Comparison of ENCODE assay signal across 8 mouse cellular contexts in the genomic region with DNA sequence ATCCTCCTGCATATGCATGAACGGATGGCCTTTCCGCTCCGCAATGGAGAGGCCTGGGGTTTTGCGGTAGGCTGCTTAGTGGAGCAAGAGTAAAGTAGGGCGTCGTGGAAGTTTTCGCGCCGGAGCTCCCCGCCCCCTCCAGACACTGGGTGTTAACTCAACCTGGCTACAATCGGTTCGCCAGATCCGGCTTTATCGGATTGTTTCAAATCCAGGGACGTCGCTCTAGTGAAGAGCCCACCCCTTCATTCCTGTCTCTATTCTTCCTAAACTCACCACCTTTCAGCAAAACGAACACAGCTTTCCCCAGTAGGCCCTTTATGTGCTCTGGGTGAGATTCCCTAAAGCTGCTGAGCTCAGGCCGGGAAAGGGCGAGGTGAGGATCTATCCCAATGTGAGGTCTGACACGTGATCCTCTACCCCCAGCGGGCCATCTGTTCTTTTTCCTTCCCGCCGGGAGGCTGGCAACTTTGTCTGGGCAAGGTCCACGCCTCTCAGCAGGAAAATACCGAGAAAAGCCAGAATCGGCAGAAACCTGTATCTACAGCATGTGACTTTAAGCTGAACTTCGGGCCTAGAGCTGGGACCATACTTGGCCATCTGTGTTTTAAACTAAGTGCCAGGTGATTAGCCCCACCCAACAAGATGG. TPM values are rescaled to one million over a fixed set of nuclear protein-coding genes. Genes with fewer than 3 reads are reported as not detected.
DNase-seq lines count a peak whose midpoint lies in the region; ATAC-seq and TF ChIP-seq lines count a peak whose summit lies in the region.

No protein-coding gene starts in this region.

- ATAC-seq in hindbrain, embryonic 14.5 days (ENCODE audit: low FRiP score): no peak
- ATAC-seq in limb, embryonic 12.5 days (ENCODE audit: insufficient number of reproducible peaks, insufficient read depth, low FRiP score, low TSS enrichment, low read depth): no peak
- ATAC-seq in midbrain, embryonic 16.5 days: no peak
- ATAC-seq in megakaryocyte progenitor cell, adult 5-6 weeks (replicated peaks; ENCODE audit: poor library complexity): no peak

- no peak for TF ChIP-seq POLR2A in spleen, adult 2 months (IDR thresholded peaks at IDR 0.05; ENCODE audit: low read depth, low read length)

- H3K4me2 ChIP-seq in hindbrain, embryonic 14.5 days (replicated peaks): peak overlapping the region; percentile 86
- peak overlapping the region; percentile 87 for H3K4me2 ChIP-seq in limb, embryonic 12.5 days
- peak overlapping the region; percentile 90 for H3K4me2 ChIP-seq in midbrain, embryonic 16.5 days (ENCODE audit: low read length)

- 30% methylated on average over 27 of the region's 27 CpGs for WGBS in spleen, adult 2 months
- WGBS in hindbrain, embryonic 14.5 days: under 1% methylated on average over 27 of the region's 27 CpGs
- under 1% methylated on average over 27 of the region's 27 CpGs for WGBS in limb, embryonic 12.5 days
- WGBS in midbrain, embryonic 16.5 days: 1% methylated on average over 27 of the region's 27 CpGs

- H3K9me3 ChIP-seq in hindbrain, embryonic 14.5 days (ENCODE audit: control insufficient read depth, low read length): no peaks in the 10 kb centered on the region
- no peaks in the 10 kb centered on the region for H3K9me3 ChIP-seq in limb, embryonic 12.5 days
- H3K9me3 ChIP-seq in midbrain, embryonic 16.5 days (replicated peaks; ENCODE audit: control insufficient read depth, low read length, poor library complexity, severe bottlenecking): no peaks in the 10 kb centered on the region

- DNase-seq in spleen, adult 2 months (ENCODE audit: low read depth in 1 of 2, low spot score in 2 of 2): no peak
- DNase-seq in spleen, postnatal 10 days (ENCODE audit: low spot score in 2 of 2): no peak
- peak; percentile 99 for DNase-seq in cerebellum, adult 8-10 months
- peak; percentile 81 for DNase-seq in gastrocnemius, adult 18-20 months (ENCODE audit: low spot score)
- no peak for DNase-seq in hindbrain, embryonic 14.5 days (ENCODE audit: low spot score)

- peak overlapping the region; percentile 58 for H3K4me3 ChIP-seq in spleen, adult 2 months (ENCODE audit: extremely low read depth, insufficient read depth, insufficient read length)
- peak overlapping the region; percentile 39 for H3K4me3 ChIP-seq in hindbrain, embryonic 14.5 days (replicated peaks; ENCODE audit: low read length)
- peak overlapping the region; percentile 40 for H3K4me3 ChIP-seq in limb, embryonic 12.5 days (replicated peaks)
- H3K4me3 ChIP-seq in midbrain, embryonic 16.5 days (ENCODE audit: low read depth, low read length): peak overlapping the region; percentile 46

- peak overlapping the region; percentile 49 for H3K9ac ChIP-seq in hindbrain, embryonic 14.5 days
- peak overlapping the region; percentile 48 for H3K9ac ChIP-seq in limb, embryonic 12.5 days (replicated peaks)
- H3K9ac ChIP-seq in midbrain, embryonic 16.5 days (ENCODE audit: low read depth, low read length): peak overlapping the region; percentile 57

- TF ChIP-seq CTCF in spleen, adult 2 months (IDR thresholded peaks at IDR 0.05; ENCODE audit: extremely low read depth, insufficient read depth, insufficient read length, insufficient replicate concordance): no peak

- H3K4me1 ChIP-seq in spleen, adult 2 months (ENCODE audit: control insufficient read depth, insufficient read depth, insufficient read length): peaks cover 21% of the 10 kb centered on the region
- H3K4me1 ChIP-seq in hindbrain, embryonic 14.5 days (replicated peaks; ENCODE audit: control insufficient read depth, insufficient read depth, low read length): peaks cover 23% of the 10 kb centered on the region
- H3K4me1 ChIP-seq in limb, embryonic 12.5 days (replicated peaks): peaks cover 40% of the 10 kb centered on the region
- H3K4me1 ChIP-seq in midbrain, embryonic 16.5 days (ENCODE audit: control insufficient read depth, insufficient read depth, low read length): peaks cover 24% of the 10 kb centered on the region

- peak overlapping the region; percentile 72 for H3K27ac ChIP-seq in spleen, adult 2 months (ENCODE audit: insufficient read depth, low read length)
- no peak overlapping the region for H3K27ac ChIP-seq in hindbrain, embryonic 14.5 days
- no peak overlapping the region for H3K27ac ChIP-seq in limb, embryonic 12.5 days
- H3K27ac ChIP-seq in midbrain, embryonic 16.5 days (ENCODE audit: low read length): no peak overlapping the region

- peaks cover 7% of the 10 kb centered on the region for H3K27me3 ChIP-seq in spleen, adult 2 months (ENCODE audit: control insufficient read depth, insufficient read depth, low read length)
- peaks cover 75% of the 10 kb centered on the region for H3K27me3 ChIP-seq in hindbrain, embryonic 14.5 days (ENCODE audit: control insufficient read depth, insufficient read depth, low read length)
- H3K27me3 ChIP-seq in limb, embryonic 12.5 days: peaks cover 64% of the 10 kb centered on the region
- H3K27me3 ChIP-seq in midbrain, embryonic 16.5 days (ENCODE audit: control insufficient read depth, insufficient read depth, low read depth, low read length): peaks cover 36% of the 10 kb centered on the region

- no peaks in the 10 kb centered on the region for H3K36me3 ChIP-seq in spleen, adult 2 months (ENCODE audit: control insufficient read depth, insufficient read depth, low read length)
- no peaks in the 10 kb centered on the region for H3K36me3 ChIP-seq in hindbrain, embryonic 14.5 days (replicated peaks; ENCODE audit: control insufficient read depth, insufficient read depth)
- H3K36me3 ChIP-seq in limb, embryonic 12.5 days: no peaks in the 10 kb centered on the region
- no peaks in the 10 kb centered on the region for H3K36me3 ChIP-seq in midbrain, embryonic 16.5 days (ENCODE audit: control insufficient read depth, insufficient read depth, low read length)

RNA-seq across cellular contexts. Expression of a gene that starts 4.7 kb away (rescaled TPM):
- 6.3 and 9.2 TPM in 2 replicates for polyA plus RNA-seq in spleen, adult 2 months (2012; rRNA removed)
- total RNA-seq in gastrocnemius, adult 18-20 months (2021): 100 to 1,000 TPM; 105 to 142 TPM
- polyA plus RNA-seq in hindbrain, embryonic 14.5 days (2014; fragmentation: Nextera tagmentation; extraction: Ambion mirVana): 2.4 and 3.3 TPM in 2 replicates
- polyA plus RNA-seq in limb, embryonic 12.5 days (2016; fragmentation: Nextera tagmentation; extraction: Ambion mirVana): 2.2 and 2.7 TPM in 2 replicates
- 2.3 and 3.1 TPM in 2 replicates for polyA plus RNA-seq in midbrain, embryonic 16.5 days (2015; fragmentation: Nextera tagmentation; extraction: Ambion mirVana)
- 19.0 and 20.1 TPM in 2 replicates for total RNA-seq in megakaryocyte progenitor cell, adult 5-6 weeks (2015)
- 13.3 and 16.0 TPM in 2 replicates for total RNA-seq in megakaryocyte progenitor cell, adult 5-6 weeks (2017)

Comparison
In these comparisons a context has a peak if more than half of its experiments do, and no peak if none do; other contexts are left out.
1. DNase-seq: peak in cerebellum, adult 8-10 months (single experiment) and gastrocnemius, adult 18-20 months (single experiment); none in spleen, adult 2 months (0 of 2), spleen, postnatal 10 days (0 of 2) and hindbrain, embryonic 14.5 days (single experiment).
2. Peak in every context shown above with its lines, with median percentiles within 50 percentile points of each other: H3K4me3 ChIP-seq, H3K4me2 ChIP-seq and H3K9ac ChIP-seq.